Mouse (Mus musculus) neural tube, embryonic 14.5 days (tissue): ENCODE data around the gene Rap2a. TPM values are rescaled to one million over a fixed set of nuclear protein-coding genes. Genes with fewer than 3 reads are reported as not detected.

Source experiments
- ATAC-seq: fragments of 200-750 bp; cut with Nextera tagmentation; 2 replicates; pipeline ENCODE4 v1.8.0; 2017; ENCODE audit warnings: low read depth, mild to moderate bottlenecking, moderate TSS enrichment, moderate library complexity
- H3K27ac ChIP-seq: fragments of 300-500 bp; sonication (generic); 2 replicates; pipeline ENCODE4 v1.5.1; 2014; ENCODE audit warnings: low read depth, mild to moderate bottlenecking, control low read depth, low read length, moderate library complexity, mixed read lengths
- H3K27me3 ChIP-seq: fragments of 300-500 bp; sonication (generic); 2 replicates; pipeline ENCODE4 v1.6.1; 2014; ENCODE audit warnings: low read length; ENCODE audit not compliant: control insufficient read depth, insufficient read depth
- H3K36me3 ChIP-seq: fragments of 300-500 bp; sonication (generic); 2 replicates; pipeline ENCODE4 v1.6.1; 2014; ENCODE audit warnings: low read length, mixed read lengths; ENCODE audit not compliant: control insufficient read depth, insufficient read depth
- H3K4me1 ChIP-seq: fragments of 300-500 bp; sonication (generic); 2 replicates; pipeline ENCODE4 v1.6.1; 2014; ENCODE audit warnings: low read length; ENCODE audit not compliant: control insufficient read depth, insufficient read depth
- H3K4me2 ChIP-seq: fragments of 300-500 bp; sonication (generic); 2 replicates; pipeline ENCODE4 v1.6.1; 2014; ENCODE audit warnings: mild to moderate bottlenecking, low read depth, low read length, control low read depth
- H3K4me3 ChIP-seq: fragments of 300-500 bp; sonication (generic); 2 replicates; pipeline ENCODE4 v1.5.1; 2014; ENCODE audit warnings: low read depth, low read length, control low read depth, mixed read lengths
- H3K9ac ChIP-seq: fragments of 300-500 bp; sonication (generic); replicated peaks from 2 replicates; pipeline ENCODE4 v1.6.1; 2014; ENCODE audit warnings: low read depth, mild to moderate bottlenecking, control low read depth, low read length, mixed read lengths
- H3K9me3 ChIP-seq: fragments of 300-500 bp; sonication (generic); 2 replicates; pipeline ENCODE4 v1.6.1; 2016; ENCODE audit warnings: low read length; ENCODE audit not compliant: control insufficient read depth
- WGBS: fragments of 180-500 bp; shearing (Covaris S2); extraction: QIAGEN DNeasy Blood & Tissue Kit; methylation state at CpG from one replicate; pipeline ENCODE4 v1.1.7; 2014; 5-methylcytosine and 5-hydroxymethylcytosine counted together
- polyA plus RNA-seq: library from polyadenylated mRNA; unstranded; fragments of >200 nt; fragmentation: Nextera tagmentation; extraction: Ambion mirVana; gene quantifications from 2 replicates; pipeline ENCODE4 v1.2.1, GENCODE M21; 2014

The Rap2a gene
- polyA plus RNA-seq, 1 experiment from 2014 or later, result 20.3 TPM

DNA sequence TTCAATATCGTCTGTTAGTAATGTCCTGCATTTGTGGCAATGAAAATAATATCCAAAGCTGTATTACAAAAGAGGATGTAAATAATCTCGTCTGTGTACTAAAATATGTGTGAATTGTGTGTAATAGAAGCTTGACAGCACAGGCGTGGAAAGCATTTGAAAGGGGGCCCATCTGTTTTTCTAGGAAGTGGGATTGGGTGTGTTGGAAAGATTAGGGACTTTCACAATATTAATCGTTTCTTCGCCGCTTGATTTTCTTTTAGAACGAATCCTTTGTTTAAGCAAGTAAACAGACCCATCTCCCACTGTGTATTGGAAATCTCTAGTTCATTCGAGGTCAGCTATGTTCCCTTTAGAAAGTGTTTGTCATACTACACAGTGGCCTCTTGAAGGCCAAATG is 64.2 kb downstream of the Rap2a start:
- no peak overlapping the region for H3K27ac ChIP-seq
- WGBS, result 70% methylated on average over 8 of the region's 8 CpGs
- no peaks in the 10 kb centered on the region for H3K9me3 ChIP-seq
- no peak overlapping the region for H3K4me2 ChIP-seq
- H3K9ac ChIP-seq, result no peak overlapping the region
- H3K4me1 ChIP-seq, result no peaks in the 10 kb centered on the region
- H3K36me3 ChIP-seq, result no peaks in the 10 kb centered on the region
- no peak for ATAC-seq
- no peak overlapping the region for H3K4me3 ChIP-seq
- no peaks in the 10 kb centered on the region for H3K27me3 ChIP-seq

DNA sequence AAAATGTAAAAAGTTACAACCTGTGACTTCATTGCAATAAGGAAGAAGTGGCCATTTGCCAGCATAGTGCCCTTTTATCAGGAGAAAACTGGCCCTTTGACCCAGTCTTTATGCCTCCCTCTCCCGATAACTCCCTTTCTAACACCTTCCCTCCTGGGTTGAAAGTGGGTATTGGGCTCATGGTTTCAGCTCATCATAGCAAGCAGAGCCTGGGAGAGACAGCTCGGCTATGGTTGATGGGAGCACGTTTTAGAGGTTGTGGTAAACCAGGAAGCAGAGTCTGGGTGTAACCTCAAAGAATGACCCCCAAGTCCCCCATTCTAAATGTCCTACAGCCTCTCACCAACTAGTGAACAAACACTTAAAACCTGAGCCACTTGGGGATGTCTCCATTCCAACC is 64.7 kb downstream of the Rap2a start:
- 86% methylated on average over 3 of the region's 3 CpGs for WGBS
- no peaks in the 10 kb centered on the region for H3K27me3 ChIP-seq

DNA sequence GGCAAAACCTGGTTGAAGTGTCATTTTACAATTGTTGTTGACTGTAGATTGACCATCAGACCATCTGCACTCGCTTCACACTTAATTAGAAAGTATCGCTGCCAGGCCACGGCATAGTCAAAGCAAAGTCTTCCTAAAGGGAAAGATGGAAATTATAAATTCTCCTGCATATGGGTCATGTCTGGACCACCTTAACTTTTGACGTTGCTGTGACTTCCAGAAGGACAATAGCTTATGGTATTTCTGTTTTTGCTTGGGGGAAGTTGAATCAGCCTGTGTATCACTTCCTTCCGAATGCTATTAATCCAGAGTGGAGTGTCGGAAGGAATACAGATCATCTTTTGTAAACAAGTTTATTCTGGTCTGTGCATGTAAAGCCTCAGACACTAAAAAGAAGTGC is 65.6 kb downstream of the Rap2a start:
- H3K27ac ChIP-seq, result no peak overlapping the region
- H3K4me2 ChIP-seq, result no peak overlapping the region
- no peak overlapping the region for H3K9ac ChIP-seq
- no peaks in the 10 kb centered on the region for H3K27me3 ChIP-seq
- H3K4me1 ChIP-seq, result no peaks in the 10 kb centered on the region
- 87% methylated on average over 6 of the region's 6 CpGs for WGBS
- H3K9me3 ChIP-seq, result no peaks in the 10 kb centered on the region
- no peaks in the 10 kb centered on the region for H3K36me3 ChIP-seq
- no peak for ATAC-seq
- no peak overlapping the region for H3K4me3 ChIP-seq

More for the DNA sequence above, 64.7 kb downstream of the Rap2a start:
- H3K4me1 ChIP-seq, result no peaks in the 10 kb centered on the region
- H3K4me2 ChIP-seq, result no peak overlapping the region
- no peak overlapping the region for H3K27ac ChIP-seq
- H3K9ac ChIP-seq, result no peak overlapping the region
- no peaks in the 10 kb centered on the region for H3K36me3 ChIP-seq
- no peak overlapping the region for H3K4me3 ChIP-seq
- no peaks in the 10 kb centered on the region for H3K9me3 ChIP-seq
- ATAC-seq, result no peak

GRCm38 (mm10) chr14:120544495-120544894 is 66.3 kb downstream of the Rap2a start:
- Histone ChIP-seq H3K9ac (no peak overlapping the region), H3K27ac (no peak overlapping the region), H3K4me3 (no peak overlapping the region), H3K4me2 (no peak overlapping the region), H3K9me3 (no peaks in the 10 kb centered on the region), H3K4me1 (no peaks in the 10 kb centered on the region), H3K36me3 (no peaks in the 10 kb centered on the region), H3K27me3 (no peaks in the 10 kb centered on the region)
- 91% methylated on average over 6 of the region's 6 CpGs for WGBS
- no peak for ATAC-seq

- Histone ChIP-seq H3K27ac (no peak overlapping the region), H3K9me3 (no peaks in the 10 kb centered on the region), H3K9ac (no peak overlapping the region), H3K4me3 (no peak overlapping the region), H3K4me2 (no peak overlapping the region), H3K27me3 (no peaks in the 10 kb centered on the region), H3K36me3 (no peaks in the 10 kb centered on the region), H3K4me1 (no peaks in the 10 kb centered on the region)
- WGBS, result 94% methylated on average over 2 of the region's 2 CpGs
- ATAC-seq, result no peak
Measured at GRCm38 (mm10) chr14:120544946-120545345, 66.7 kb downstream of the Rap2a start.

Other genes with a start within 250 kb of the Rap2a start
- 17.9 and 39.5 TPM in 2 replicates for gene Mbnl2, start 202.8 kb upstream of the Rap2a start, polyA plus RNA-seq